Mouse (Mus musculus) frontal cortex, postnatal 14 days (tissue): ENCODE results near the gene Impdh2.
"Not testable (repeated sequence)": the region's sequence is repeated elsewhere in the genome, so short reads cannot be mapped to it uniquely, and the experiment has no call there.

Experiments used
- DNase-seq, 2 experiments: peaks; one replicate each; pipeline ENCODE4 v3.0.0; 2022; ENCODE audit warnings: low spot score in 2 of 2

The Impdh2 gene

GRCm38 (mm10) chr9:108601986-108602385 lies 41.9 kb downstream of the Impdh2 start:
- no peak for DNase-seq

- not testable (repeated sequence) for DNase-seq
Observed at GRCm38 (mm10) chr9:108607929-108608328, 47.8 kb downstream of the Impdh2 start.

- no peak for DNase-seq
Observed at GRCm38 (mm10) chr9:108608889-108609288, 48.8 kb downstream of the Impdh2 start.

GRCm38 (mm10) chr9:108611488-108611887 lies 51.4 kb downstream of the Impdh2 start:
- DNase-seq: no peak
